Mouse (Mus musculus) forebrain, embryonic 12.5 days (tissue): Measurements from ENCODE around the gene Nkpd1. TPM values are rescaled to one million over a fixed set of nuclear protein-coding genes. Genes with fewer than 3 reads are reported as not detected.

Source experiments
- ATAC-seq: fragments of 200-750 bp; cut with Nextera tagmentation; 2 replicates; pipeline ENCODE4 v1.8.0; 2017; ENCODE audit warnings: moderate TSS enrichment; ENCODE audit not compliant: low FRiP score
- H3K27ac ChIP-seq: fragments of 300-500 bp; sonication (generic); 2 replicates; pipeline ENCODE4 v1.5.1; 2016; ENCODE audit warnings: mild to moderate bottlenecking
- H3K27me3 ChIP-seq: fragments of 300-500 bp; sonication (generic); 2 replicates; pipeline ENCODE4 v1.6.1; 2016; ENCODE audit warnings: mild to moderate bottlenecking
- H3K36me3 ChIP-seq: fragments of 300-500 bp; sonication (generic); replicated peaks from 2 replicates; pipeline ENCODE4 v1.6.1; 2016; ENCODE audit warnings: mild to moderate bottlenecking
- H3K4me1 ChIP-seq: fragments of 300-500 bp; sonication (generic); 2 replicates; pipeline ENCODE4 v1.6.1; 2016
- H3K4me2 ChIP-seq: fragments of 300-500 bp; sonication (generic); 2 replicates; pipeline ENCODE4 v1.6.1; 2016; ENCODE audit warnings: mild to moderate bottlenecking, moderate library complexity
- H3K4me3 ChIP-seq: fragments of 300-500 bp; sonication (generic); replicated peaks from 2 replicates; pipeline ENCODE4 v1.5.1; 2016; ENCODE audit warnings: mild to moderate bottlenecking
- H3K9ac ChIP-seq: fragments of 300-500 bp; sonication (generic); 2 replicates; pipeline ENCODE4 v1.6.1; 2016; ENCODE audit warnings: mild to moderate bottlenecking
- H3K9me3 ChIP-seq: fragments of 300-500 bp; sonication (generic); 2 replicates; pipeline ENCODE4 v1.6.1; 2016
- WGBS: fragments of 180-500 bp; shearing (Covaris S2); methylation state at CpG from one replicate; pipeline ENCODE4 v1.1.7; 2016; 5-methylcytosine and 5-hydroxymethylcytosine counted together
- polyA plus RNA-seq: library from polyadenylated mRNA; unstranded; fragments of >200 nt; fragmentation: Nextera tagmentation; extraction: Ambion mirVana; gene quantifications from 2 replicates; pipeline ENCODE4 v1.2.1, GENCODE M21; 2016

Gene Nkpd1
- polyA plus RNA-seq, 1 experiment from 2014 or later, result not detected

GRCm38 (mm10) chr7:19569647-19570046 is 52.0 kb downstream of the Nkpd1 start:
- no peak overlapping the region; the same call in 1 of the 2 replicates for H3K4me3 ChIP-seq
- WGBS, result 84% methylated on average over 3 of the region's 3 CpGs
- peaks cover 2% of the 10 kb centered on the region; the same call in 1 of the 2 replicates for H3K9me3 ChIP-seq
- H3K9ac ChIP-seq, result no peak overlapping the region
- no peak overlapping the region for H3K27ac ChIP-seq
- H3K4me1 ChIP-seq, result peaks cover 22% of the 10 kb centered on the region
- ATAC-seq, result no peak
- H3K27me3 ChIP-seq, result peaks cover 1% of the 10 kb centered on the region
- peaks cover 32% of the 10 kb centered on the region for H3K36me3 ChIP-seq
- H3K4me2 ChIP-seq, result no peak overlapping the region

GRCm38 (mm10) chr7:19572926-19573775 is 55.5 kb downstream of the Nkpd1 start:
- H3K4me1 ChIP-seq, result peaks cover 34% of the 10 kb centered on the region
- H3K27me3 ChIP-seq, result peaks cover 35% of the 10 kb centered on the region
- 1% methylated on average over 50 of the region's 53 CpGs for WGBS
- H3K9ac ChIP-seq, result peak overlapping the region; percentile 80
- H3K27ac ChIP-seq, result peak overlapping the region; percentile 73
- no peaks in the 10 kb centered on the region for H3K9me3 ChIP-seq
- peak; percentile 89 for ATAC-seq
- peak overlapping the region; percentile 78 for H3K4me2 ChIP-seq
- peaks cover 10% of the 10 kb centered on the region for H3K36me3 ChIP-seq
- H3K4me3 ChIP-seq, result peak overlapping the region; percentile 79

GRCm38 (mm10) chr7:19573776-19574140 is 56.1 kb downstream of the Nkpd1 start:
- Histone ChIP-seq H3K9ac (peak overlapping the region; percentile 80), H3K4me2 (peak overlapping the region; percentile 78), H3K9me3 (no peaks in the 10 kb centered on the region), H3K4me1 (peaks cover 34% of the 10 kb centered on the region), H3K27ac (peak overlapping the region; percentile 73), H3K36me3 (peaks cover 8% of the 10 kb centered on the region), H3K27me3 (peaks cover 41% of the 10 kb centered on the region), H3K4me3 (peak overlapping the region; percentile 79)
- 27% methylated on average over 16 of the region's 16 CpGs for WGBS
- ATAC-seq, result no peak

Other genes starting within 250 kb of the Nkpd1 start
- 42.4 and 43.0 TPM in 2 replicates for gene Vasp, start 246.0 kb upstream of the Nkpd1 start, polyA plus RNA-seq
- gene Ppm1n, start 237.8 kb upstream of the Nkpd1 start, polyA plus RNA-seq, result 0.19 TPM in 1 of 2 replicates, not detected in the other
- 70.3 and 74.1 TPM in 2 replicates for gene Rtn2, start 235.2 kb upstream of the Nkpd1 start, polyA plus RNA-seq
- 0.24 TPM in 1 of 2 replicates, not detected in the other for gene Fosb, start 207.8 kb upstream of the Nkpd1 start, polyA plus RNA-seq
- gene Ercc1, start 173.1 kb upstream of the Nkpd1 start, polyA plus RNA-seq, result 89.7 and 100 TPM in 2 replicates
- gene Cd3eap, start 158.4 kb upstream of the Nkpd1 start, polyA plus RNA-seq, result 24.7 and 24.8 TPM in 2 replicates
- 4.8 and 5.3 TPM in 2 replicates for gene Ppp1r13l, start 158.1 kb upstream of the Nkpd1 start, polyA plus RNA-seq
- gene Ercc2, start 135.8 kb upstream of the Nkpd1 start, polyA plus RNA-seq, result 23.3 and 23.7 TPM in 2 replicates
- gene Klc3, start 113.7 kb upstream of the Nkpd1 start, polyA plus RNA-seq, result 2.8 and 5.4 TPM in 2 replicates
- gene Ckm, start 113.1 kb upstream of the Nkpd1 start, polyA plus RNA-seq, result not detected in 2 replicates
- gene Mark4, start 59.0 kb upstream of the Nkpd1 start, polyA plus RNA-seq, result 14.0 and 14.3 TPM in 2 replicates
- 0.51 and 0.69 TPM in 2 replicates for gene Exoc3l2, start 54.5 kb upstream of the Nkpd1 start, polyA plus RNA-seq
- gene Bloc1s3, start 9.5 kb upstream of the Nkpd1 start, polyA plus RNA-seq, result 3.5 and 3.9 TPM in 2 replicates
- gene Trappc6a, start 9.4 kb upstream of the Nkpd1 start, polyA plus RNA-seq, result 43.6 and 47.5 TPM in 2 replicates
- gene Ppp1r37, start 45.2 kb downstream of the Nkpd1 start, polyA plus RNA-seq, result 34.9 and 35.4 TPM in 2 replicates
- gene Zfp296, start 59.4 kb downstream of the Nkpd1 start, polyA plus RNA-seq, result 0.18 and 0.34 TPM in 2 replicates
- 120 and 125 TPM in 2 replicates for gene Gemin7, start 59.8 kb downstream of the Nkpd1 start, polyA plus RNA-seq
- gene Clasrp, start 86.6 kb downstream of the Nkpd1 start, polyA plus RNA-seq, result 66.3 and 67.6 TPM in 2 replicates
- 3.3 and 3.6 TPM in 2 replicates for gene Relb, start 111.6 kb downstream of the Nkpd1 start, polyA plus RNA-seq
- gene Clptm1, start 147.2 kb downstream of the Nkpd1 start, polyA plus RNA-seq, result 85.6 and 87.6 TPM in 2 replicates
- not detected in 2 replicates for gene Apoc2, start 160.1 kb downstream of the Nkpd1 start, polyA plus RNA-seq
- not detected in 2 replicates for gene Gm44805, start 163.6 kb downstream of the Nkpd1 start, polyA plus RNA-seq
- not detected in 2 replicates for gene Apoc4, start 163.6 kb downstream of the Nkpd1 start, polyA plus RNA-seq
- 0.73 and 1.2 TPM in 2 replicates for gene Apoc1, start 174.8 kb downstream of the Nkpd1 start, polyA plus RNA-seq
- gene Apoe, start 181.3 kb downstream of the Nkpd1 start, polyA plus RNA-seq, result 115 and 128 TPM in 2 replicates
- 136 and 149 TPM in 2 replicates for gene Tomm40, start 197.6 kb downstream of the Nkpd1 start, polyA plus RNA-seq
- gene Nectin2, start 232.6 kb downstream of the Nkpd1 start, polyA plus RNA-seq, result 45.9 and 47.3 TPM in 2 replicates